Mouse (Mus musculus): ENCODE measurements around the gene Ntrk3.

GRCm38 (mm10) chr7:78680871-78681270 lies 56.9 kb downstream of the Ntrk3 start:
- TF ChIP-seq CTCF (conservative IDR thresholded peaks at IDR 0.05; ENCODE audit: insufficient read depth, insufficient read length, low read depth, low read length) (no peak), POLR2A (IDR thresholded peaks at IDR 0.05; ENCODE audit: low read depth, low read length) (no peak)
